Mouse (Mus musculus) brain, embryonic 14.5 days (tissue): ENCODE results near the gene Zcchc24. TPM values are rescaled to one million over a fixed set of nuclear protein-coding genes. Genes with fewer than 3 reads are reported as not detected.

Experiments
- DNase-seq: peaks from one replicate; pipeline ENCODE4 v3.0.0-alpha.2; 2011; ENCODE audit warnings: low read depth
- CTCF ChIP-seq: fragments of 200-500 bp; IDR thresholded peaks from 2 replicates; pipeline ENCODE4 v1.5.1; 2012; ENCODE audit warnings: inconsistent platforms, mild to moderate bottlenecking, moderate library complexity, borderline replicate concordance; ENCODE audit not compliant: insufficient read depth, insufficient read length; ENCODE audit errors: extremely low read depth
- POLR2A ChIP-seq: fragments of 200-500 bp; IDR thresholded peaks from 2 replicates; pipeline ENCODE4 v1.6.1; 2012; ENCODE audit warnings: mild to moderate bottlenecking, inconsistent platforms, borderline replicate concordance; ENCODE audit not compliant: poor library complexity, insufficient read depth, insufficient read length, severe bottlenecking; ENCODE audit errors: extremely low read depth
- polyA plus RNA-seq: library from polyadenylated mRNA; depleted of rRNA; stranded (reverse); fragments of >200 nt; gene quantifications from 2 replicates; pipeline ENCODE4 v1.2.3, GENCODE M21; 2012

The Zcchc24 gene
- polyA plus RNA-seq, 1 experiment, result 19.6 TPM

GRCm38 (mm10) chr14:25701986-25702385 is 66.9 kb downstream of the Zcchc24 start:
- no peak for TF ChIP-seq POLR2A
- TF ChIP-seq CTCF, result peak; percentile 74; the same call in 1 of the 2 replicates
- DNase-seq, result peak; percentile 86

- DNase-seq, result peak; percentile 19
- TF ChIP-seq POLR2A (no peak), CTCF (no peak)
These were observed 72.5 kb downstream of the Zcchc24 start for GRCm38 (mm10) chr14:25696356-25696755.

GRCm38 (mm10) chr14:25695059-25695458 is 73.8 kb downstream of the Zcchc24 start:
- DNase-seq, result no peak
- TF ChIP-seq POLR2A (no peak), CTCF (no peak)

GRCm38 (mm10) chr14:25694569-25694897 is 74.3 kb downstream of the Zcchc24 start:
- DNase-seq, result no peak
- TF ChIP-seq CTCF, result no peak

GRCm38 (mm10) chr14:25693888-25694568 is 74.8 kb downstream of the Zcchc24 start, which contains the start of gene Ppif:
Ppif (plus strand) TSS chr14:25694154.
- peak; percentile 98 for DNase-seq
- TF ChIP-seq POLR2A (peak; percentile 60), CTCF (peak; percentile 98)

- TF ChIP-seq POLR2A, result no peak
- TF ChIP-seq CTCF, result no peak
- DNase-seq, result no peak
These were observed 75.5 kb downstream of the Zcchc24 start for GRCm38 (mm10) chr14:25693271-25693887.

- no peak for TF ChIP-seq CTCF
- no peak for TF ChIP-seq POLR2A
- no peak for DNase-seq
These were observed 81.6 kb downstream of the Zcchc24 start for GRCm38 (mm10) chr14:25686983-25687901.

GRCm38 (mm10) chr14:25686216-25686945 is 82.5 kb downstream of the Zcchc24 start:
- no peak for DNase-seq
- no peak for TF ChIP-seq CTCF
- TF ChIP-seq POLR2A, result no peak

- no peak for DNase-seq
- TF ChIP-seq CTCF (no peak), POLR2A (no peak)
These were observed 86.8 kb downstream of the Zcchc24 start for GRCm38 (mm10) chr14:25682020-25682419.

- DNase-seq, result no peak
- TF ChIP-seq POLR2A (no peak), CTCF (no peak)
These were observed 89.2 kb downstream of the Zcchc24 start for GRCm38 (mm10) chr14:25679625-25680024.

GRCm38 (mm10) chr14:25667587-25667986 is 101.3 kb downstream of the Zcchc24 start:
- TF ChIP-seq CTCF (no peak), POLR2A (no peak)
- no peak for DNase-seq

- TF ChIP-seq POLR2A (no peak), CTCF (no peak)
- DNase-seq, result no peak
These were observed 102.0 kb downstream of the Zcchc24 start for GRCm38 (mm10) chr14:25666668-25667376.
